Mouse (Mus musculus) MEL (cell line): ENCODE data around the gene Ssr1. TPM values are rescaled to one million over a fixed set of nuclear protein-coding genes. Genes with fewer than 3 reads are reported as not detected.

Experiments
- DNase-seq: peaks from one replicate; pipeline ENCODE4 v3.0.0; 2011; ENCODE audit warnings: low read depth, low spot score
- H3K27ac ChIP-seq: 2 replicates; pipeline ENCODE4 v1.5.1; 2012; ENCODE audit warnings: low read depth, mild to moderate bottlenecking, control low read depth, low read length, moderate library complexity; ENCODE audit not compliant: control insufficient read depth
- H3K27me3 ChIP-seq, 2 experiments: fragments of 150-350 bp in 1 of 2; sonication (generic) in 1 of 2; 2 replicates each; pipeline ENCODE4 v1.6.1; 2012; ENCODE audit warnings: low read length in 2 of 2, mild to moderate bottlenecking in 2 of 2, improper control_type of control experiment in 1 of 2, moderate library complexity in 1 of 2; ENCODE audit not compliant: insufficient read depth in 2 of 2, control insufficient read depth in 1 of 2
- H3K36me3 ChIP-seq, 2 experiments: 2 replicates each; pipeline ENCODE4 v1.6.1; 2012 to 2014; ENCODE audit warnings: low read length in 2 of 2, improper control_type of control experiment in 1 of 2, inconsistent platforms in 1 of 2, mild to moderate bottlenecking in 1 of 2; ENCODE audit not compliant: insufficient read depth in 2 of 2, control insufficient read depth in 1 of 2
- H3K4me1 ChIP-seq, 2 experiments: fragments of 150-350 bp in 1 of 2; sonication (generic) in 1 of 2; 2 replicates each; pipeline ENCODE4 v1.6.1; 2012; ENCODE audit warnings: low read length in 2 of 2, improper control_type of control experiment in 1 of 2, mild to moderate bottlenecking in 1 of 2; ENCODE audit not compliant: insufficient read depth in 2 of 2, control insufficient read depth in 1 of 2
- H3K4me3 ChIP-seq, 2 experiments: fragments of 150-350 bp in 1 of 2; sonication (generic) in 1 of 2; 2 replicates each; pipeline ENCODE4 v1.5.1; 2012; ENCODE audit warnings: low read depth in 2 of 2, low read length in 2 of 2, mild to moderate bottlenecking in 2 of 2, moderate library complexity in 2 of 2, control low read depth in 1 of 2, improper control_type of control experiment in 1 of 2; ENCODE audit not compliant: control insufficient read depth in 1 of 2, insufficient read depth in 1 of 2
- H3K79me2 ChIP-seq: 2 replicates; pipeline ENCODE4 v1.6.1; 2012; ENCODE audit warnings: mild to moderate bottlenecking, low read length, moderate library complexity; ENCODE audit not compliant: control insufficient read depth, poor library complexity, insufficient read depth
- H3K9ac ChIP-seq: 2 replicates; pipeline ENCODE4 v1.6.1; 2012; ENCODE audit warnings: low read depth, mild to moderate bottlenecking, control low read depth, low read length, moderate library complexity; ENCODE audit not compliant: control insufficient read depth, poor library complexity, severe bottlenecking
- H3K9me3 ChIP-seq: fragments of 150-350 bp; sonication (generic); replicated peaks from 2 replicates; pipeline ENCODE4 v1.6.1; 2012; ENCODE audit warnings: mild to moderate bottlenecking, low read length, improper control_type of control experiment, moderate library complexity; ENCODE audit not compliant: insufficient read depth
- CTCF ChIP-seq, 3 experiments: IDR thresholded peaks in 2 of 3; conservative IDR thresholded peaks in 1 of 3; 2 replicates each; pipeline ENCODE4 v1.5.1; 2011 to 2012; ENCODE audit warnings: low read length in 3 of 3, low read depth in 2 of 3, mild to moderate bottlenecking in 2 of 3, improper control_type of control experiment in 1 of 3, inconsistent platforms in 1 of 3, mixed read lengths in 1 of 3, moderate library complexity in 1 of 3; ENCODE audit not compliant: control insufficient read depth in 1 of 3, insufficient read depth in 1 of 3, poor library complexity in 1 of 3, severe bottlenecking in 1 of 3
- E2F4 ChIP-seq: IDR thresholded peaks from 2 replicates; pipeline ENCODE4 v1.6.1; 2011; ENCODE audit warnings: low read depth, low read length, improper control_type of control experiment, borderline replicate concordance
- EP300 ChIP-seq, 2 experiments: IDR thresholded peaks; 2 replicates each; pipeline ENCODE4 v1.6.1; 2011; ENCODE audit warnings: improper control_type of control experiment in 2 of 2, low read length in 2 of 2, low read depth in 1 of 2, mild to moderate bottlenecking in 1 of 2
- ETS1 ChIP-seq: IDR thresholded peaks from 2 replicates; pipeline ENCODE4 v1.6.1; 2012; ENCODE audit warnings: low read depth, mild to moderate bottlenecking, inconsistent platforms, low read length, improper control_type of control experiment, moderate library complexity
- GABPA ChIP-seq: IDR thresholded peaks from 2 replicates; pipeline ENCODE4 v1.6.1; 2012; ENCODE audit warnings: low read depth, mild to moderate bottlenecking, inconsistent platforms, low read length, improper control_type of control experiment, moderate library complexity
- GATA1 ChIP-seq: IDR thresholded peaks from 2 replicates; pipeline ENCODE4 v1.6.1; 2011; ENCODE audit warnings: low read depth, low read length, improper control_type of control experiment
- KAT2A ChIP-seq: conservative IDR thresholded peaks from 2 replicates; pipeline ENCODE4 v1.6.1; 2012; ENCODE audit warnings: low read depth, low read length, improper control_type of control experiment, inconsistent platforms
- MAFK ChIP-seq: IDR thresholded peaks from 2 replicates; pipeline ENCODE4 v1.6.1; 2011; ENCODE audit warnings: low read depth, mild to moderate bottlenecking, low read length, improper control_type of control experiment, borderline replicate concordance
- MAX ChIP-seq: IDR thresholded peaks from 2 replicates; pipeline ENCODE4 v1.6.1; 2011; ENCODE audit warnings: low read length, improper control_type of control experiment
- MAZ ChIP-seq: IDR thresholded peaks from 2 replicates; pipeline ENCODE4 v1.6.1; 2012; ENCODE audit warnings: low read depth, mild to moderate bottlenecking, inconsistent platforms, low read length, improper control_type of control experiment
- MXI1 ChIP-seq: IDR thresholded peaks from 2 replicates; pipeline ENCODE4 v1.6.1; 2011; ENCODE audit warnings: mild to moderate bottlenecking, low read depth, low read length, improper control_type of control experiment
- MYB ChIP-seq: IDR thresholded peaks from 2 replicates; pipeline ENCODE4 v1.6.1; 2011; ENCODE audit warnings: mild to moderate bottlenecking, low read depth, low read length, improper control_type of control experiment
- MYC ChIP-seq: IDR thresholded peaks from 2 replicates; pipeline ENCODE4 v1.6.1; 2011; ENCODE audit warnings: low read depth, mild to moderate bottlenecking, low read length, improper control_type of control experiment, moderate library complexity
- NELFE ChIP-seq: IDR thresholded peaks from 2 replicates; pipeline ENCODE4 v1.6.1; 2011; ENCODE audit warnings: low read depth, low read length, improper control_type of control experiment
- NRF1 ChIP-seq: IDR thresholded peaks from 2 replicates; pipeline ENCODE4 v1.6.1; 2014; ENCODE audit warnings: low read depth, mild to moderate bottlenecking, inconsistent platforms, low read length, improper control_type of control experiment, moderate library complexity; ENCODE audit not compliant: poor library complexity, insufficient read depth, severe bottlenecking
- POLR2A ChIP-seq, 2 experiments: IDR thresholded peaks; 2 replicates each; pipeline ENCODE4 v1.6.1; 2011 to 2012; ENCODE audit warnings: low read length in 2 of 2, mild to moderate bottlenecking in 2 of 2, control low read depth in 1 of 2, improper control_type of control experiment in 1 of 2, low read depth in 1 of 2, moderate library complexity in 1 of 2; ENCODE audit not compliant: control insufficient read depth in 1 of 2, insufficient read depth in 1 of 2, poor library complexity in 1 of 2
- POLR2AphosphoS2 ChIP-seq: IDR thresholded peaks from 2 replicates; pipeline ENCODE4 v1.6.1; 2011; ENCODE audit warnings: low read length, improper control_type of control experiment
- RAD21 ChIP-seq: IDR thresholded peaks from 2 replicates; pipeline ENCODE4 v1.6.1; 2011; ENCODE audit warnings: mild to moderate bottlenecking, low read depth, low read length, improper control_type of control experiment
- SIN3A ChIP-seq: IDR thresholded peaks from 2 replicates; pipeline ENCODE4 v1.6.1; 2012; ENCODE audit warnings: low read length, improper control_type of control experiment, inconsistent platforms
- SMC3 ChIP-seq: IDR thresholded peaks from 2 replicates; pipeline ENCODE4 v1.6.1; 2011; ENCODE audit warnings: low read depth, low read length, improper control_type of control experiment
- TAL1 ChIP-seq: IDR thresholded peaks from 2 replicates; pipeline ENCODE4 v1.6.1; 2012; ENCODE audit warnings: mild to moderate bottlenecking, inconsistent platforms, low read length, moderate library complexity, mixed read lengths
- TCF12 ChIP-seq: IDR thresholded peaks from 2 replicates; pipeline ENCODE4 v1.6.1; 2014; ENCODE audit warnings: low read depth, mild to moderate bottlenecking, inconsistent platforms, low read length, improper control_type of control experiment, moderate library complexity
- UBTF ChIP-seq: IDR thresholded peaks from 2 replicates; pipeline ENCODE4 v1.6.1; 2012; ENCODE audit warnings: low read depth, mild to moderate bottlenecking, inconsistent platforms, low read length, improper control_type of control experiment, moderate library complexity, borderline replicate concordance; ENCODE audit not compliant: insufficient read depth
- USF1 ChIP-seq: IDR thresholded peaks from 2 replicates; pipeline ENCODE4 v1.6.1; 2014; ENCODE audit warnings: low read depth, mild to moderate bottlenecking, inconsistent platforms, low read length, improper control_type of control experiment, moderate library complexity
- ZC3H11A ChIP-seq: IDR thresholded peaks from 2 replicates; pipeline ENCODE4 v1.6.1; 2012; ENCODE audit warnings: low read depth, mild to moderate bottlenecking, inconsistent platforms, low read length, improper control_type of control experiment
- ZMIZ1 ChIP-seq: IDR thresholded peaks from 2 replicates; pipeline ENCODE4 v1.6.1; 2012; ENCODE audit warnings: low read depth, mild to moderate bottlenecking, inconsistent platforms, low read length, improper control_type of control experiment, moderate library complexity
- polyA plus RNA-seq, 2 experiments: library from polyadenylated mRNA; stranded (reverse) in 1 of 2; unstranded in 1 of 2; fragments of >175 nt in 1 of 2; fragments of >200 nt in 1 of 2; gene quantifications; 2 replicates each; pipeline versions ENCODE4 v1.2.1 to v1.2.4; 2012; ENCODE audit warnings: low replicate concordance in 2 of 2, low read depth in 1 of 2; ENCODE audit not compliant: insufficient read length in 2 of 2, insufficient read depth in 1 of 2, missing spikeins in 1 of 2
- total RNA-seq: library from RNA; depleted of rRNA; stranded (reverse); fragments of 300-350 nt; gene quantifications from 2 replicates; pipeline ENCODE4 v1.2.3, GENCODE M21; 2012

The Ssr1 gene
- total and polyA plus RNA-seq, 3 experiments, result 30.9 to 104 (median 77.2) TPM

- no peak overlapping the region; the same call in 1 of the 2 replicates for H3K9ac ChIP-seq
- H3K79me2 ChIP-seq, result no peaks in the 10 kb centered on the region; the same call in 1 of the 2 replicates
- H3K4me3 ChIP-seq, result no peak overlapping the region; a peak in 1 of 4 replicates
- H3K9me3 ChIP-seq, result no peaks in the 10 kb centered on the region
- TF ChIP-seq USF1, result no peak
- TF ChIP-seq UBTF, result no peak
- TF ChIP-seq MYC, result no peak
- TF ChIP-seq NRF1, result no peak
- no peak for TF ChIP-seq GATA1
- no peak for TF ChIP-seq MAFK
- TF ChIP-seq MXI1, result no peak
- TF ChIP-seq EP300 (IDR thresholded peaks at IDR 0.05; ENCODE audit: low read depth in 1 of 2, low read length in 2 of 2), result no peak
- TF ChIP-seq SMC3, result no peak
- TF ChIP-seq ZMIZ1, result no peak
- TF ChIP-seq MYB, result no peak
- TF ChIP-seq CTCF (IDR thresholded peaks at IDR 0.05 in 2 of 3, conservative IDR thresholded peaks at IDR 0.05 in 1 of 3; ENCODE audit: control insufficient read depth in 1 of 3, insufficient read depth in 1 of 3, low read depth in 2 of 3, low read length in 3 of 3, poor library complexity in 1 of 3, severe bottlenecking in 1 of 3), result no peak
- TF ChIP-seq MAZ, result no peak
- no peak for TF ChIP-seq TCF12
- no peak for TF ChIP-seq POLR2AphosphoS2
- TF ChIP-seq ZC3H11A, result no peak
- H3K4me1 ChIP-seq, result peaks cover under 1 to 8% of the 10 kb centered on the region in 2 experiments; a peak in 1 of 4 replicates
- no peaks in the 10 kb centered on the region for H3K27me3 ChIP-seq
- no peak overlapping the region for H3K27ac ChIP-seq
- peaks cover 0 to 2% of the 10 kb centered on the region in 2 experiments; a peak in 1 of 4 replicates for H3K36me3 ChIP-seq
- DNase-seq, result no peak
These were observed 27.6 kb downstream of the Ssr1 start for GRCm38 (mm10) chr13:37966256-37967051.

DNA sequence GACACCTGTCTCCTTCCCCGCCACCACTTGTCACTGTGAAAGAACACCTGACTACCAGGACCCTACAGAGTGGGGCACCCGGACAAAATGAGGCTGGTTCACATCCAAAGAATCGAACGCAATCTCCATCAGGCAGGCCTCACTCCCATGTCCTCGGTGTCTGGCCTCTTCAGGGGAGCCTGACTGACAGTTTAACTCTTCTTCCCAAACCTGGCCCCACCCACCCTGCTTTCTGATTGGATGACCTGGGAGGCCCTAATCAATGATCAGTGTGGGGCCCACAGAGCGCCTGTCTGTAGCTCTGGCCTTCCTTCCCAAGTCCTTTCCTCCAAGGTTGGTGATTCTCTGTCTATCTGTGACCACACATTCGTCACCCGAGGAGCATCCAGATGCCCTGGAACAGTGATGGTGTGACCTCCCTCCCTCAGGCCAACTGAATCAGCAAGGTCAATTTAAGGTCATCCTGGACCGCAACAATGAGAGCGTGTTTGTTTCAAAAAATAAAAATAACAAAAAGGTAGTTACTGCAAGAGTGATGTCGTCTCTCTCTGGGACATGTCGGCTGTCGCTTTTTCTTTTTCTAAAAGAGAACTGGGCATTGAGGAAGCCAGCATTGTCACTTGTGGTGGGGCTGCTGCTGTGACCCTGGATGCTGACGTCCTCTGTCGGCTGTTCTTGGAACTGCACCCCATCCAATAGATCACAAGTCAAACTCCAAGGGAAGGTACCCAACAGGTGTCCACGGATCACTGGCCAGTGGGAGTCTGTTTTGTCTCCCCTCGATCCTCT, 28.7 kb downstream of the Ssr1 start:
- H3K9ac ChIP-seq, result peak overlapping the region; percentile 73
- H3K36me3 ChIP-seq, result peaks cover 0 to 7% of the 10 kb centered on the region in 2 experiments; a peak in 2 of 4 replicates
- H3K79me2 ChIP-seq, result no peaks in the 10 kb centered on the region; the same call in 1 of the 2 replicates
- no peaks in the 10 kb centered on the region for H3K27me3 ChIP-seq
- peaks cover 7 to 16% of the 10 kb centered on the region in 2 experiments; a peak in 3 of 4 replicates for H3K4me1 ChIP-seq
- peak overlapping the region; percentile 62 to 83 for H3K4me3 ChIP-seq
- H3K27ac ChIP-seq, result peak overlapping the region; percentile 89
- H3K9me3 ChIP-seq, result no peaks in the 10 kb centered on the region
- DNase-seq, result peak; percentile 95
- TF ChIP-seq MAZ (peak; percentile 39; the same call in 1 of the 2 replicates), POLR2A (IDR thresholded peaks at IDR 0.05; ENCODE audit: control insufficient read depth in 1 of 2, insufficient read depth in 1 of 2, low read depth in 1 of 2, low read length in 2 of 2, poor library complexity in 1 of 2) (peak; percentile 46 to 97; a peak in 3 of 4 replicates), TAL1 (0 out of 2 replicates have a peak, but pooled peaks have one; percentile 20), E2F4 (no peak), GABPA (no peak), NELFE (peak; percentile 94), TCF12 (peak; percentile 68), CTCF (IDR thresholded peaks at IDR 0.05 in 2 of 3, conservative IDR thresholded peaks at IDR 0.05 in 1 of 3; ENCODE audit: control insufficient read depth in 1 of 3, insufficient read depth in 1 of 3, low read depth in 2 of 3, low read length in 3 of 3, poor library complexity in 1 of 3, severe bottlenecking in 1 of 3) (peak; percentile 88 to 100 (median 89)), KAT2A (no peak), ZMIZ1 (peak; percentile 93), EP300 (IDR thresholded peaks at IDR 0.05; ENCODE audit: low read depth in 1 of 2, low read length in 2 of 2) (peak; percentile 21 to 29; a peak in 2 of 4 replicates), MAX (peak; percentile 85), ETS1 (peak; percentile 34; the same call in 1 of the 2 replicates), SMC3 (peak; percentile 86), MYC (0 out of 2 replicates have a peak, but pooled peaks have one; percentile 17), RAD21 (peak; percentile 85), GATA1 (peak; percentile 24; the same call in 1 of the 2 replicates), USF1 (no peak), SIN3A (no peak; the same call in none of the 2 replicates)
